Mouse (Mus musculus) heart, postnatal 25 days (tissue): Measurements from ENCODE around the gene Spic. TPM values are rescaled to one million over a fixed set of nuclear protein-coding genes. Genes with fewer than 3 reads are reported as not detected.
A peak's percentile ranks its signal among the peaks of the same experiment; 100 is the strongest.

Experiments used
- DNase-seq: peaks from one replicate; pipeline ENCODE4 v3.0.0; 2022; ENCODE audit warnings: low spot score
- intact Hi-C: fragments of 180-260 bp; cut with DNase I; formaldehyde crosslinking; loops from one replicate; pipeline ENCODE4 v1.15.1; 2025
- total RNA-seq, 2 experiments: library from RNA; stranded (reverse); gene quantifications; 2 replicates each; pipeline ENCODE4 v1.2.3; 2021

The Spic gene
- under 1 TPM in 1 of 2 experiments, not detected in 1; 0.29 TPM for total RNA-seq

DNA sequence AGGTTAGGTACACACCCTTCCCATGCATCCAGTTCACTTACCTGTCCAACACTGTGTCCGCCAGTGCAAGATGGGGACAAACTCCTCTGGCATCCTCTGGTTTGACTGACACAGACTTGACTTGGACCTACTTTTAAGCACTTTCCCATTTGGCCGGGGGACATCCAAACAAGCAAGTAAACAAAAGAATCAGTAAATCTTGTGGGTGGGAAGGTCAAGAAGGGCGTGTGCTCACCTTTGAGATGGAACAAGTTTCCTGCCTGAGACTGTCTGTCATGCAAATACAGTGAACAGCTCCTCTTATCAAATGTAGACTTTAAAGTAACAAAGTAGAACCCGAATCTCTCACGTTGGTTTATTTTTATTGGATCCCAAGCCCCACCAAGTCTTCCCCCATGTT lies at the start of gene Spic:
TSS of gene Spic (minus strand) at position 91 of the 400 bp plus-strand sequence.
- no peak for DNase-seq
- intact Hi-C loops: no loop called here

DNA sequence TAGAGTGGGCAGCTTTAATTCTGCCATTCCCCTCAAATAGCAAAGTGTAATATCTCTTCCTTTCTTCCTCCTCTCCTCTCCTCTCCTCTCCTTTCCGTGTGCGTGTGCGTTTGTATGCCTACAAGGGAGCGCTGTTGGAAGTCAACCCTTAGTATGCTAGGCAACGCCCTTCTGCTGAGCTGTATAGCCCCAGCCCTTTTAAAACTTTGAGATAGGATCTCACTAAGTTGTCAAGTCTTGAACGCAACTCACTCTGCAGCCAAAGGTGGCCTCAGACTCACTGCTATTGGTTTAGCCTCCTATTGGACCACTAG lies 47.5 kb upstream of the Spic start:
- DNase-seq: no peak
- intact Hi-C loops: loop anchor here (5.0 kb wide), 1 partner anchor 95 kb away; the partner anchor contains the start of gene Utp20

DNA sequence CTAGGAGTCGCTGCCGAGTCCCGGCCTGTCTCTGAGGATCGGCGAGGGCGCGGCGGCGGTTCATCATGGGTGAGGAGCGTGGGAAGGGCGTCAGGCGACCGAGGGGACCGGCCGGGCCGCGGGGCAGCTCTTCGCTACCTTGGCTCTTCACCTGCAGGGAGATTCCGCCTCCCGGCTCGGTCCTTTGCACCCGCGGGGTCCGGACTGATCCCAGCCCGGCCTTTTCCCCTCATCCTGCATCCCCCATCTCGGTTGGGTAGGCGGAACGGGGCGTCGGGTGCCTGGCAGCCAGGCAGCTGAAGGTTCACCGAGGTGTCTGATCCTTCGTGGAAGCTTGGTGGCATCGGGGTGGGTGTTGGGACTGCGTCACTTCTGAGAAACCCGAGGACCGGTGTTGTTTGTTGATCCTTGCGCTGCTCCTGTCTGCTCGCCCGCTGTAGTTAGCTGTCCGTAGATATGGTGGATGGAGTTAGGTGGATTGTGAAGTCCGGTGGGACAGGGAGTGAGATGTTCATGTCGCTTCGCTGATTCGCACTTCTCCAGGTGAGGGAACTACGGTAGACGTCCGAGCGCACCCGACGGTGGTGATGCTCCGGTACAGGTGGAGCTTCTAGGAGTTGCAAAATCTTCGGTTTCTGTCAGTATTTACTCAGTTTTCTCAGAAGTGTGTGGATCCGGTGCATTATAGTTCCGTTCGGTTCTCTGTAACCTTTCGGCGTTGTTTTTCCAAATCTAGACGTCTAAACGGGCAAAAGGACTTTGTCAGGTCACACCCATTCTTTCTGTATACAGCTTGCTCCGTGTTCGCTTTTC lies 46.9 kb upstream of the Spic start:
- intact Hi-C loops: loop anchor here (5.0 kb wide), 1 partner anchor 96 kb away; the partner anchor contains the start of gene Utp20
- no peak for DNase-seq

DNA sequence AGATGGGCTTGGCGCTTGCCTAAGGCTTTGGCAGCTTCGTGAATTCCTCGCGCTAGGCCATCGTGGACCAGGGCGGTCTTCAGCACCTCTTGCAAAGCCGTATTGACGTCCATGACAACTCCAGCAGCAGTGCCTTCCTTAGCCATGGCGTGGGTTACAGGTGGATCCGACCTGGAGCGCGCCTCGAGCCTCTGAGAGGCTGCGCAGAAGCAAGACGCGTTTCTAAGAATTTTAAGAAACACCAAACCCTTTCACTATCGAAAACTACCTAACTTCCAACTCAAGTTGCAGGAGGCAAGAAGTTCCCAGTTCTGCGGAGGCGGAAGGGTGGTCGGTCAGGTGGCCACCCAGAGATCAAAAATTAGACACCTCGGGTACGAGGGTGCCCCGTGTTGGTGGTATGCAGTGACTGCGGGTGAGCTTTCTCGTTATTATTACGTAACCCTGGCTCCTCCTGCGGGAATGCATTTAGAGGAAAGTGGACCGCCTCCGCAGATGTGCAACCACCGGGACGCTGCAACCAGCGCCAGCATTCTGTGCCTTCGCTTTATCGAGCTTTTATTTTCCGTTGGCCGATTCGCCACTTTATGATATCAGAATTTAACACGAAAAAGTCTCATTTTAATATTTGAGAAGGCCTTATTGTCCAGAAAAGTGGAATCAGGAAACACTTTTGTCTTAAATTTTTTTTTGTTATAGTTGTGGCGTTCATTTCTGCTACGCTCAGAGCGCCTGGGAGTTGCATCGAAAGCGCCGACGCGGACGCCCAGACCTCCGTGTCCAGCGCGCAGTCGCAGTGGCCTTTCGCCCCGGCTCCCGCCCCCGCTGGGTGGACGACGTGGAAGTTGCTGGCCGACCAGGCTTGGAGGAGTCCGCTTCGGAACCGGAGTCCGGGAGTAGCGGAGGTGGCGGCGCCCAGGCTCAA lies 46.0 kb upstream of the Spic start, which contains the start of gene Arl1:
TSS of gene Arl1 (plus strand) at position 288 of the 925 bp plus-strand sequence.
- DNase-seq: peak; percentile 86
- intact Hi-C loops: loop anchor here (5.0 kb wide), 1 partner anchor 96 kb away; the partner anchor contains the start of gene Utp20

DNA sequence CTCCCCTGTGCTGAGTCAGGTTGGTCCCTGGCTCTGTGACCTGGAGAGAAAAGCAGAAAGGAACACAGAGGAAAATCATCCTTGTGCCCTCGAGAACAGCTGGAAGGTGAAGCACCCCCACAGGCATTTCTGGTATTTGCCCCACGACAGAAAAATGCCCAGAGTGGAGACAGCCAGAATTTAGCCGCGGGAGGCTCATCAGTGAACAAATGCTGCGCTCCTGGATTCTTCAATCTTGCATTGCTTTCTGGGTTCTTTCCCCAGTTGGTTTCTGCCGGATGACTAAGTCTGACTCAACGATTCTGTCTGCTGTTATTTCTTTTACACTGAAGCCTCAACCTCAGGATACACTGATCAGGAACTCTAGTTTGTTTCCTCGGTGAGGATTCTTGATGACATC lies 43.4 kb upstream of the Spic start:
- DNase-seq: no peak

DNA sequence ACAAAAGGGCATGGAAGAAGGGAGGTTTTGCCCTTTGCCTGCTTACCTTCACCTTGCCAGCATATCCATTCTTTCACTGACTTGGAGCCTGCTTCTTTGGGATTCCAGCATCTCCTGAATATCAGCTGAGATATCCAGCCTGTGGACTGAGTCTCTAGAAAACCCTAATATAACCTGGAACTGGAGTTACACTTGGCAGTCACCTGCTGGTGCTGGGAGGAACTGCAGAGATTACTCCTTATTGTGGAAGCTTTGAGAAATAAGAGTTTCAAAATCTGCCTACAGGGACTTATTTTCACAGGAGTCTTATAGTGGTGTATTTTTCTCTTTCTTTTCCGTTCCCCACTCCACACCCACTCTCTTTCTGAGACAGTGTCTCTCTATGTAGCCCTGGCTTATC lies 42.3 kb upstream of the Spic start:
- intact Hi-C loops: loop anchor here (5.0 kb wide), 3 partner anchors 215 to 350 kb away; partner anchors contain the start of genes Dram1 and Gnptab
- no peak for DNase-seq

More for the DNA sequence above, 43.4 kb upstream of the Spic start:
- intact Hi-C loops: loop anchor here (5.0 kb wide), 3 partner anchors 216 to 351 kb away; partner anchors contain the start of genes Dram1 and Gnptab

DNA sequence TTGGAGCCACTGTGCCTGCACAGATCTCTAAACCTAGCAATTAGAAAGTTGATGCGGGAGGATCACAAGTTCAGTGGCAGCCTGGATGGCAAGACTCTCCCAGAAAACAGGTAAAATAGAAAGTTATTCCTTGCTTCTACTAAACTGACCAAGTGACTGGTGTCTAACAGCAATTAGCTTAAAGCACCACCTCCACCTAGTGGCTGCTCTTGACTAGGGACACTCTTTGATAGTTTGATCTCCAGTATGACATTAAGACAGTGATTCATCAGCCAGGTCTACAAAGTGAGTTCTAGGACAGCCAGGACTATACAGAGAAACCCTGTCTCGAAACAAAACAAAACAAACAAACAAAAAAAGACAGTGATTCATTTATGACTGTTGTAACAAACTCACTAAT lies 40.5 kb upstream of the Spic start:
- no peak for DNase-seq
- intact Hi-C loops: loop anchor here (5.0 kb wide), 3 partner anchors 213 to 348 kb away; partner anchors contain the start of genes Dram1 and Gnptab

DNA sequence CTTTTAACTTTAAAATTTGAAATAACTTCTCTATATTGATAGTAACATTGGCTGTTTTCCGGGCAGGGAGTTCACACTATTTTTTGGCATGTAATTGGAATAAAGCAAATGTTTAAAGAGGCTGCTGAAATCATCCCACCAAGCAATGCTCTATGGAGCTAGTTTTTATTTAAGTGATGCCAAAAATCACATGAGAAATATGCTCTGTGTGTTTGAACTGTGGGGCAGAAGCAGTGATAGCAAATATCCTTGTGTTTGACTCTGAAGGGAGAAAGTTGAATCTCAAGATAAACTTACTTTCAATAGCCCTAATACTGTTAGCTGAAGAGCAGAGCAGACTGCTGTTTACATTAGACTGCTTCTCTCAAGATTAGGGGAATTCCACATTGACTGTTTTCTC lies 34.8 kb upstream of the Spic start:
- intact Hi-C loops: no loop called here
- DNase-seq: no peak

DNA sequence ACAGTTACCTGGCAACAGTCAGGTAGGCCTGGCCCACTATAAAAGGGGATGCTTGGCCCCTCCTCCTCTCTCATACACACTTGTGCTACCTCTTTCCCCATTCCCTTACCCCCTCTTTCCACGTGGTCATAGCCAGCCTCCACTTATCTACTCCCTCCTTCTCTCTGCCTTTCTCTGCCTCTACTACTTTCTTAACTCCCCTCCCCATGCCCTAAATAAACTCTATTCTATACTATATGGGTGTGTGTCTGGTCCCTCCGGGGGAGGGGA lies 32.9 kb upstream of the Spic start:
- DNase-seq: no peak
- intact Hi-C loops: no loop called here

DNA sequence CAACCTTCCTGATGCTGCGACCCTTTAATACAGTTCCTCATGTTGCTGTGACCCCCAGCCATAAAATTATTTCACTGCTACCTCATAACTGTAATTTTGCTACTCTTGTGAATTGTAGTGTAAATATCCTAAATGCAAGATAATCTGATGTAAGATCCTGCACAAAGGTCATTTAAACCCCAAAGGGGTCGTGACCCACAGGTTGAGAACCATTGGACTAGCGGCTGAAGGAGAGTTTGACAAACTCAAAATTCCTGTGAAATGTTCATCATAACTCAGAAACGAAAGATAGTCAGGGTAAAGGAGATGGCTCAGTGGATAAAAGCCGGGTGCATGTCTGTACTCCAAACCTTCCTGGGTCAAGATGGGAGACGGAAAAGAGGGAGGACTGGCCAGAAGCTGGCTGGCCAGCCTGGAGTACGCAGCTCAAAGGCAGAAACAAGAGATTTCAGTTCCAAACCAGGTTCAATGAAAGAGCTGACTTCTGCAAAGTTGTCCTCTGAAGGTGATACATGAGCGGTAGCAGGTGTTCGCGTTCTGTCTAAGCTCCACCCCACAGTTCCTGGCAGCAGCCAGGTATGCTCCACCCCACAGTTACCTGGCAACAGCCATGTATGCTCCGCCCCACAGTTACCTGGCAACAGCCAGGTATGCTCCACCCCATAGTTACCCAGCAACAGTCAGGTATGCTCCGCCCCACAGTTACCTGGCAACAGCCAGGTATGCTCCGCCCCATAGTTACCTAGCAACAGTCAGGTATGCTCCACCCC lies 32.4 kb upstream of the Spic start:
- no peak for DNase-seq
- intact Hi-C loops: no loop called here

DNA sequence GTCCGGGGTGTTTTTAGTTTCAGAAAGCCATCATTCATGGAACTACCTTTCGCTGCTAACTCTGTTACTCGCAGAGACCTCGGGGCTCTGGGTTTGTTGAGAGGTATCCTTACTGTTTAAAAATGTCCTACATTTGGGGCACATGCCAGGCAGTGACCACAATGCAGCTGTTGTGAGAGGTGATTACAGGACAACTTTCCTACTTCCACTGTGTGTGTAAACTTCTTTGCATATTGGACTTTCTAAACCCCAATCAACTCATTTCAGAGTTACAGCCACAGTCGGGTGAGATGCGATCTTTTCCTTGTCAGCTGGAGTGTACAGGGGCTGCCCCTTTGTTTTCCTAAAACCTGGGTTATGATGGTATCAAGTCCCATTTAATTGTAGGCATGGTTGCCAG lies 30.8 kb upstream of the Spic start:
- no peak for DNase-seq
- intact Hi-C loops: no loop called here

DNA sequence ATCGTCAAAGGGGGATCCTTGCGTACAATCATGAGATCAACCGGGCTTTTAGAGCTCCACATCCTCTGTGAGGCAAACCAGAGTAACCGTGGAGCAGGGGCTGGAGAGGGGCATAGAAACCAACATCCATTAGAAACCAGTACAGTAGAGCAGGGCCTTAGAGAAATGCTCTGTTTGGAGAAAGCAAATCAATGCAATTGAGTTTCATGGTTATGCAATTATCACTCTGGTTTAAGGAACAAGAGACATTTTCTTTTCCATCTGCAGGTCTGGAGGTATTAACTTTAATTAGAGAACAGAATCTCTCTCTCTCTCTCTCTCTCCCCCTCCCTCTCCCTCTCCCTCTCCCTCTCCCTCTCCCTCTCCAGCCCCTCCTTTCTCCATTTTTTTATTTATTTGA lies 29.9 kb upstream of the Spic start:
- intact Hi-C loops: no loop called here

DNA sequence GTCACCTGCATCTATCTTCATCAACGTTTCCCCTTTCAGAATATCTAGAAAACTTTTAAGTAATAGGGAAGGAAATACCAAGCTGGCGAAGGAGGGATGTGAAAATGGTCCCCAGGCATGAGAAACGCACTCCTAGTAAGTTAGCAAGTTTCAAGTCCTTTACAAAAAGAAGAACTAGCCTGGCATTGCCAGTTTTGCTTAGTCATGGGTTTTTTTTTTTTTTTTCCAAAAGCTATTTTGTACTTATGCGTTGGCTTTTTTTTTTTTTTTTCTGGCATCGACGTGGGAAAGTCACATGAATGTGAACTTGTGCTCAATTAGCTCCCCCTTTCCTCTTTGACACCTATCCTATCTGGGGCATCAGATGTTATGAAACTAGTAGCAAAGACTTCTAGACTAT lies 27.5 kb upstream of the Spic start:
- intact Hi-C loops: no loop called here
- no peak for DNase-seq

More for the DNA sequence above, 29.9 kb upstream of the Spic start:
- DNase-seq: no peak

DNA sequence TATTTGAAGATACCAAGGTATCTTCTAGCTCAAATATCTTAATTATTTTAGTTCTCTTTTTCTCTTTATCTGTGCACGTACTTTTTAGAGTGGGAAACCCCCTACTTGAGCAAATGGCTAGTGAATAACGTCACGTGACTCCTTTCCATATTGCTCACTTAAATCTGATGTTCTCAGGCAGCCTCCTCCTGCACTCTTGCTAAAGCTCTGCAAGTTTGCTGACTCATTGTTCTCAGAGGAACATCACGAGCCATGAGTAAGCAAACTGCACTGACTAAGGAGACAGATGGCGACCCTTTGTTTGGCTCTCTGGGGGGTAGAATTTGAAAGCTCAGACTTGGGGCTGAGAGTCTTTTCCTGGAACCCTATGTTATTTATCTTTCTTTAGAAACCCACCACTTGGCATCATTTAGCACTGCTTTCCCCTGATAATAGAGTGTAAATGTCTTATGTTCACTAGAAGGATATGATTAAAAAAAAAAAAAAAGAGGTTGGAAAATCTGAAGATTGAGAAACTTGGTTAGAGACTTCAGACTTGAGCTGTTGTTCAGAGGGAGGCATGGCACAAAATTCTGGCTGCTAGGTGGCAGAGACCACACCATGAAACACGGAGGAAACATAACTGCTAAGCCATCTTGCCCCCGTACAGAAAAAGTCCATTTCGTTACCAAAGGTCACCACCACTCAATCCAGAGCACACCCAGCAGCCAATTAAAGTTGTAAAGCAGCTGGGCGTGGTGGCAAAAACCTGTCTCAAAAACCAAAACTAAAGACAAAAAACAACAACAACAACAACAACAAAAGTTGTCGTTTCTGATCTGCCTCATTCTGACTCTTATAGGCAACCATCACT lies 24.1 kb upstream of the Spic start:
- intact Hi-C loops: no loop called here

DNA sequence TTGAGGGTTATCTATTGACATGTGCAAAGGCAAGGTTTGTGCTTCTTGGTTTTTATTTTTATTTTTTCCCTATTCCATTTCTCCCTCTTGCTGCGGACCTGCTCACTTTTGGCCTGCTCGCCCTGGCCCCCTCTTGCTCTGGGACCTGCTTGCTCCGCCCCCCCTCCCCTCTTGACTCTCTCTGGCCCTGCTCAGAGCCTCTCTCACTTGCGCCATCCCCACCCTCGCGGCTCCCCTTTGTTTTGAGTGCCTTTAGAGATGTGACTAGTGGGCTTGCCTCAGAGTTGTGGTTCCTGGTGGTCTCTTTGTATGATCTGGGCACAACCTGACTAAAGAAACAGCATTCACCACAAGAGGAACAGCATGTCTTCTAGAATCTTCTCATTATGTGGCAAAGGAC lies 16.1 kb upstream of the Spic start:
- intact Hi-C loops: no loop called here
- DNase-seq: no peak

More for the DNA sequence above, 24.1 kb upstream of the Spic start:
- no peak for DNase-seq

DNA sequence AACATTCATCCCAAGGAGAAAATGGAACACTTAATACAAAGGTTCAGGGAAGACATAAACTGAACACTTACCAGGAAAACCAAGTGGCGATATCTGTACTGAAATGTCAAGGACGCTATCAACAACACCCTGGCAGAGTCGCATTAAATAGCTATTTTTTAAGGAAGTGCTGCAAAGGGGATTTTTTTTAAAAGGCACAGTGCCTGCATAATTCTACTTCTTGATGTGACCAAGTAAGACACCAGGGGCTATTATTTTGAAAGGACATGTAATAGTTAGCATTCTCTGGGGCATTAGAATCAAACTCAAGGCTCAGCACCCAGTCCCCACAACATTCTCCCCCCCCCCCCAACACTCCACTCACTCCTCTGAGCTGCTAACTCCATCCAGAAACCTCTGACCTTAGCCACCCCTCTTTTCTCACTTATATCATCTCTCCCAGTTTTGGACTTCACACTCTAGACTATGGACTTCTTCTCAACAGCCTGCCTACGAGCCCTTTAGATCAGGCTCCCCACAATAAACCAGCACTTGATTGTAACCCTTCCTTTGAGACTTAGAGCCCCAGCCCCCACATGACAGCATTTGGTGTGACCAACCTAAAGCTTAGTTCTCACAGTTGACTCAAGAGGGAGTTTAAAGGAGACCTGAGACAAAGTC lies 1.8 kb downstream of the Spic start:
- intact Hi-C loops: no loop called here
- DNase-seq: no peak

DNA sequence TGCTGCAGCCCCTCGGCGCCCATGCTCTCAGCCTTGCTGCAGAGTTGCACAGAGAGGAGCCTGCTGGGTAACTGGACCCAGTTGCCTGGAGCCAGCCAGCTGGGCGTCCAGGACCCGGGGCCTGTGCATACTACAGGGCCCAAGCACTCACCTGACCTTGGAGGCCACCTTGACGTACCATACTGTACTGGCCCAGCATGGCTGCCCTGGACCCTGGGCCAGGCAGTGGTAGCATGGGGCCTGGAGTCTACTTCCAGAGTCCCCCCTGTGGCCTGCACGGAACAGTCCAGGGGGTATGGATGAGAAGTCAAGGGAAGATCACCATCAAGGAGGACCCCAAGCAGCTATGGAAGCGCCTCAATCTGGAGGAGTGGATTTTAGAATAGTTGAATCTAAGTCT lies 12.0 kb downstream of the Spic start:
- intact Hi-C loops: no loop called here
- DNase-seq: no peak

DNA sequence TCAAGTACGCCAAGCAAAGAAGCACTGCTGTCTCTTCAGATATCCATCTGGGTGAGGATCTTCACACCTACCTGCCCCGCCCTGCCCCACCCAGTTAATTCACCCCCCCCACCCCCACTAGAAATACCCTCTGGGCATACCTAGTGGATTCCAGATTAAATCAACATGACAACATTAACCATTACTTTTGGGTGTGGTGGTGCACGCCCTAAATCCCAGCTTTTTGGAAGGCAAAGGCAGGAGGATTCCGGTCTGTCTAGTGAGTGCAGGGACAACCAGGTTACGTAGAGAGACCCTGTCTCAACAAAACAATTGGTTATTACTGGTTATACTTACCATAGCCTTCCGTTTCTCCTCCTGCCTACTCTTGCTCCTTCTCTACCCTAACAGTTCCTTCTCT lies 12.7 kb downstream of the Spic start:
- intact Hi-C loops: no loop called here
- DNase-seq: no peak

DNA sequence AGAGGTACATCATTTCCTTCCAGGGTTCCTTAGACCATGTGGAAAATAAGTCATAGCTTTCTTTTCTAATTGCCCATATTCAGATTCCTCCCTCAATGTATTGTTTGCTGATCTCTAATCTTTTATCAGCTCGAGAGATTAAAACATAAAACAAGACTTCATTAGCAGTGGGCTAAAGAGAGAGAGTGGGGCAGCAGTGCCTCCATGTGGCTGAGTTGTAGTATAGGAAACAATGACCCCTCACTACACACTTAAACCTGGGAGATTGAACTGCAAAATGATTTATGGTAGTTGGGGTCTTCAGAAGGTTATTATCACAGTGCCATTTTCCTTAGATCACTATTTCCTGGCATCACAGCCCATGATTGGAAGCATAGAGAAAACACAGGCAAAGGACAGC lies 15.1 kb downstream of the Spic start:
- intact Hi-C loops: loop anchor here (5.0 kb wide), 2 partner anchors 117 to 292 kb away; partner anchors contain the start of genes Dram1 and Gnptab
- DNase-seq: no peak
